Mouse (Mus musculus) forebrain, postnatal 0 days (tissue): ENCODE data around the gene Hs3st6. TPM values are rescaled to one million over a fixed set of nuclear protein-coding genes. Genes with fewer than 3 reads are reported as not detected.

Experiments
- ATAC-seq: fragments of 200-750 bp; cut with Nextera tagmentation; 2 replicates; pipeline ENCODE4 v1.8.0; 2017; ENCODE audit warnings: mild to moderate bottlenecking, moderate library complexity
- DNase-seq: peaks from one replicate; pipeline ENCODE4 v3.0.0-alpha.2; 2015
- H3K27ac ChIP-seq: fragments of 300-500 bp; sonication (generic); 2 replicates; pipeline ENCODE4 v1.5.1; 2014; ENCODE audit warnings: low read depth, mild to moderate bottlenecking, antibody characterized with exemption, low read length, moderate library complexity, mixed read lengths
- H3K27me3 ChIP-seq: fragments of 300-500 bp; sonication (generic); 2 replicates; pipeline ENCODE4 v1.6.1; 2014; ENCODE audit warnings: mild to moderate bottlenecking, low read length, mixed read lengths; ENCODE audit not compliant: insufficient read depth
- H3K36me3 ChIP-seq: fragments of 300-500 bp; sonication (generic); 2 replicates; pipeline ENCODE4 v1.6.1; 2014; ENCODE audit warnings: mild to moderate bottlenecking, moderate library complexity; ENCODE audit not compliant: insufficient read depth
- H3K4me1 ChIP-seq: fragments of 300-500 bp; sonication (generic); 2 replicates; pipeline ENCODE4 v1.6.1; 2014; ENCODE audit warnings: antibody characterized with exemption; ENCODE audit not compliant: insufficient read depth
- H3K4me2 ChIP-seq: fragments of 300-500 bp; sonication (generic); 2 replicates; pipeline ENCODE4 v1.6.1; 2014; ENCODE audit warnings: low read depth, mild to moderate bottlenecking, moderate library complexity
- H3K4me3 ChIP-seq: fragments of 300-500 bp; sonication (generic); 2 replicates; pipeline ENCODE4 v1.5.1; 2014; ENCODE audit warnings: low read depth, low read length, mixed read lengths
- H3K9ac ChIP-seq: fragments of 300-500 bp; sonication (generic); 2 replicates; pipeline ENCODE4 v1.6.1; 2014; ENCODE audit warnings: mild to moderate bottlenecking
- H3K9me3 ChIP-seq: fragments of 300-500 bp; sonication (generic); 2 replicates; pipeline ENCODE4 v1.6.1; 2016; ENCODE audit warnings: low read length
- CTCF ChIP-seq: sonication (generic); IDR thresholded peaks from 2 replicates; pipeline ENCODE4 v1.5.1; 2016; ENCODE audit warnings: antibody characterized with exemption, control low read depth, low read depth
- WGBS: fragments of 180-500 bp; shearing (Covaris S2); extraction: QIAGEN DNeasy Blood & Tissue Kit; methylation state at CpG from one replicate; pipeline ENCODE4 v1.1.7; 2014; 5-methylcytosine and 5-hydroxymethylcytosine counted together
- polyA plus RNA-seq: library from polyadenylated mRNA; unstranded; fragments of >200 nt; fragmentation: Nextera tagmentation; extraction: Ambion mirVana; gene quantifications from 2 replicates; pipeline ENCODE4 v1.2.1, GENCODE M21; 2015
- total RNA-seq: library from RNA; depleted of rRNA; stranded (reverse); fragments of >200 nt; gene quantifications from 2 replicates; pipeline ENCODE4 v1.2.3, GENCODE M21; 2014

Hs3st6 gene
- total and polyA plus RNA-seq, 2 experiments from 2014 or later = 0.45 to 0.57 TPM

GRCm38 (mm10) chr17:24745526-24746497, 7.0 kb upstream of the Hs3st6 start:
- peaks cover 5% of the 10 kb centered on the region; the same call in 1 of the 2 replicates for H3K36me3 ChIP-seq
- peak; percentile 91 for DNase-seq
- ATAC-seq = peak; percentile 89
- peak; percentile 92 for TF ChIP-seq CTCF
- H3K27ac ChIP-seq = no peak overlapping the region
- no peaks in the 10 kb centered on the region for H3K4me1 ChIP-seq
- H3K4me2 ChIP-seq = no peak overlapping the region
- 21% methylated on average over 7 of the region's 7 CpGs for WGBS
- H3K4me3 ChIP-seq = no peak overlapping the region
- H3K9me3 ChIP-seq = no peaks in the 10 kb centered on the region
- H3K27me3 ChIP-seq = peaks cover 5% of the 10 kb centered on the region
- no peak overlapping the region for H3K9ac ChIP-seq

DNA sequence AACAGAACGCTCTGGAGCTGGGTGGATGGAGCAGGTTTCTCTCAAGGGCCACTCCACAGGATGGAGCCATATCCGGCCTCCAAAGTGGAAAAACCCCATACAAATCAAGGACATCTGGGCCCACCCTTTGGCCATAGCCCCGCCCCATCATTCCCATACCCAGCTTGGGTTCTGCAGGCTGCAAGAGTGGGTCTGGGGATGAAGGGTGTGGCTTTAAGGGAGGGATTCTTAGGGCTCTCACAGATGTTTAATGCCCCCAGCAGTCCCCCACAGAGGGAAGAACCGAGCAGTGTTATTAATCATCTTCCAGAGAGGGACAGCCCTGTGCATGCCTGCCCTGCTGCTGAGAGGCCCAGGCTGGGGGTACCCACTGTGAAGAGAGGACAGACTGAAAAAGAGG, 5.8 kb upstream of the Hs3st6 start:
- H3K27ac ChIP-seq = no peak overlapping the region
- H3K4me2 ChIP-seq = no peak overlapping the region
- ATAC-seq = no peak
- no peaks in the 10 kb centered on the region for H3K9me3 ChIP-seq
- no peak for DNase-seq
- no peak for TF ChIP-seq CTCF
- peaks cover 2% of the 10 kb centered on the region; the same call in 1 of the 2 replicates for H3K36me3 ChIP-seq
- H3K4me1 ChIP-seq = no peaks in the 10 kb centered on the region
- H3K9ac ChIP-seq = no peak overlapping the region
- peaks cover 5% of the 10 kb centered on the region for H3K27me3 ChIP-seq
- 62% methylated on average over 4 of the region's 4 CpGs for WGBS
- no peak overlapping the region for H3K4me3 ChIP-seq

DNA sequence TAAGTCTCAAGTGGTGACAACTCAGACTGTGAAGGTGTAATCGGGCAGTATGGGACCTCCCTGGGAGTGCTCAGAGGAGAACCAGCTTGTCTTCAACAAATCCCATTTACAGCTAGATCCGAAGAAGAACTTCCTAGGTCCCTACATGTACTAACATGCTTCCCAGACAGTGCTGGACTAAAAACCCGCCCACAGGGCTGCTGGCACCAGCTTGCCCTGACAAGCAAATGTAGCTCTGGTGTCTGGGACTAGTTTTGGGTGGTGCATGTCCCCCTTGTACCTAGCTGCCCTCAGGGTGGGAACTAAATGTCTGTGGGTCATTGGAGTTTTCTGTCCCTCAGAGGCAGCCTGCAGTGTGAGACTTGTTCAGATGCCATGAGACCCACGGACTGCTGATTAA, 1.3 kb upstream of the Hs3st6 start:
- Histone ChIP-seq H3K4me1 (peaks cover 4% of the 10 kb centered on the region; the same call in 1 of the 2 replicates), H3K36me3 (no peaks in the 10 kb centered on the region), H3K27me3 (peaks cover 37% of the 10 kb centered on the region), H3K27ac (no peak overlapping the region), H3K9ac (no peak overlapping the region), H3K9me3 (no peaks in the 10 kb centered on the region), H3K4me3 (no peak overlapping the region), H3K4me2 (no peak overlapping the region)
- WGBS = 18% methylated on average over 4 of the region's 4 CpGs
- ATAC-seq (no peak), DNase-seq (no peak)
- TF ChIP-seq CTCF = no peak

DNA sequence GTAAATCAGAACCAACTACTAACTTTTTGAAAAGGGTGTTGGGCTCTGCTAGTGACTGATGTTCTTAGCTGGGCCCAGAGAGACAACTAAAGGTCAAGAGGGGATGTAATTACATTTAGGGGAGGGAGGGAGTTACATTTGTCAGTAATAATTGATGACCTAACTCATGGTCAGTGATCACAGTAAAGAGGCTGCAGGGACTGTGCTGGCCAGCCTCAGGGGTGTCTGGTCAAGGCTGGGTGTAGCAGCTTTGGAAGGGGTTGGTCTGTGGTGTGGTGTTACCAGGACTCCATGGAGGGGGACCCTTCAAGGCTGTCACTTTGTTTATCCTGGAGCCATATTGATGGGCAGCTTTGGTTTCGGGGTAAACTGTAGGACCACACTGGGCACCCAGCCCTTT, 4.6 kb downstream of the Hs3st6 start:
- Histone ChIP-seq H3K27me3 (peaks cover 28% of the 10 kb centered on the region), H3K9me3 (no peaks in the 10 kb centered on the region), H3K27ac (no peak overlapping the region), H3K4me2 (no peak overlapping the region), H3K4me1 (peaks cover 2% of the 10 kb centered on the region; the same call in 1 of the 2 replicates), H3K4me3 (no peak overlapping the region), H3K36me3 (no peaks in the 10 kb centered on the region), H3K9ac (no peak overlapping the region)
- ATAC-seq (no peak), DNase-seq (no peak)
- 86% methylated on average over 1 of the region's 1 CpGs for WGBS
- no peak for TF ChIP-seq CTCF

- H3K27me3 ChIP-seq = no peaks in the 10 kb centered on the region
- H3K9ac ChIP-seq = no peak overlapping the region
- TF ChIP-seq CTCF = no peak
- DNase-seq = no peak
- no peak for ATAC-seq
- no peaks in the 10 kb centered on the region for H3K4me1 ChIP-seq
- H3K4me3 ChIP-seq = no peak overlapping the region
- no peaks in the 10 kb centered on the region for H3K9me3 ChIP-seq
- 59% methylated on average over 5 of the region's 5 CpGs for WGBS
- no peak overlapping the region for H3K27ac ChIP-seq
- H3K4me2 ChIP-seq = no peak overlapping the region
- no peaks in the 10 kb centered on the region for H3K36me3 ChIP-seq
These were observed 8.3 kb downstream of the Hs3st6 start for GRCm38 (mm10) chr17:24761121-24761520.

GRCm38 (mm10) chr17:24765016-24765905, 12.5 kb downstream of the Hs3st6 start:
- ATAC-seq (no peak; the same call in 1 of the 2 replicates), DNase-seq (peak; percentile 26)
- Histone ChIP-seq H3K9ac (no peak overlapping the region), H3K4me3 (no peak overlapping the region), H3K27ac (no peak overlapping the region), H3K4me1 (no peaks in the 10 kb centered on the region), H3K36me3 (no peaks in the 10 kb centered on the region), H3K27me3 (no peaks in the 10 kb centered on the region; the same call in 1 of the 2 replicates), H3K4me2 (no peak overlapping the region), H3K9me3 (no peaks in the 10 kb centered on the region)
- no peak for TF ChIP-seq CTCF
- WGBS = 47% methylated on average over 21 of the region's 22 CpGs
